Mouse (Mus musculus) small intestine, adult 2 months (tissue): ENCODE data around the gene Abtb2.
A peak's percentile ranks its signal among the peaks of the same experiment; 100 is the strongest.

ENCODE experiments used
- CTCF ChIP-seq: fragments of 200-500 bp; IDR thresholded peaks from 2 replicates; pipeline ENCODE4 v1.5.1; 2012; ENCODE audit warnings: low read depth, mild to moderate bottlenecking, control low read depth, inconsistent platforms, low read length, moderate library complexity, mixed read lengths; ENCODE audit not compliant: insufficient replicate concordance, insufficient read length; ENCODE audit errors: extremely low read depth
- POLR2A ChIP-seq: fragments of 200-500 bp; IDR thresholded peaks from 2 replicates; pipeline ENCODE4 v1.6.1; 2012; ENCODE audit warnings: low read depth, mild to moderate bottlenecking, control low read depth, inconsistent platforms, low read length, moderate library complexity

DNA sequence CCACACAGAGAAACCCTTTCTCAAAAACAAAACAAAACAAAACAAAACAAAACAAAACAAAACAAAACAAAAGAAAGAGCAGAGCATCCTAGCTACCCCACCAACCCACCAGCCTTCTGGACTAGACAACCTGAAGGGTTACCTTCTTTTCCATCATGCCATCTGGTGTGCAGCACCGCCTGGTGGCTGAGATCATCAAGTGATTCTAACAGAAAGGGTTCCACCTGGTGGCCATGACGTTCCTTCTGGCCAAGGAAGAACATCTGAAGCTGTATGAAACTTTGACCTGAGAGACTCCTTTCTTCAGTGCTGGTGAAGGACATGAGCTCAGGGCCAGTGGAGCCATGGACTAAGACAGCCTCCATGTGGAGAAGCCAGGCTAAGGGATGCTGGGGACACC, 19.0 kb upstream of the Abtb2 start:
- TF ChIP-seq POLR2A (no peak), CTCF (peak; percentile 99; the same call in 1 of the 2 replicates)
